In the genomic region with DNA sequence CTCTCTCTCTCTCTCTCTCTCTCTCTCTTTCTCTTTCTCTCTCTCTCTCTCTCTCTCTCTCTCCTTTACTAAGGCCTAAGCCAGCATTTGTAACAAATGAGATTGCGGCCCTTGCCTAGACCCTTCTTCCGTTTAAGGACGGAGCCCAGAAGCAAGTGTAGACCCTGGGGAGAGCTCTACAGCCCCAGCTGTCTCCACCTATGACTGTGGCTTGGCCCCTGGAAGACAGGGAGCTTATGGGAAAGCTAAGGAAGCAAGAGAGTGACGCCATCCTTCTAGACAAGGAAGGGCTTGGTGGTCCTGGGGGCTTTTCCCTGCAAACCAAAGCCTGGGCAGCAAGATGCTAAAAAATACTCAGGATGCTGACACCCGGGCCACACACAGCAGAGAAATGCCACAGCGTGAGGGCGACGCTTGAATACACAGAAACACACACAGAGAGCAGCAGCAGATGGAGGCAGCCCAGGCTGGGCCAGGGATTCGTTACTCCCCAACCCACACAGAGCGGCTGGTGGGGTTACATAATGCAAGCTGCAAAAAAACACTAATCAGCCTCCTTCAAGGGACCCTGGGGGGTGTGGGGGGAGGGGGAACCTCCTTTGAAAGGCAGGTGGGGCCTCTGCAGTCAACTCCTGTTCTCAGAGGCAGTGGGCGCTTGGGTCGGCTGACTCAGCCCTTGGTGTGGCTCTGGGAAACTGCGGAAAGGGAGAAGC, we compare ENCODE assay signal across 8 mouse cellular contexts.
DNase-seq lines count a peak whose midpoint lies in the region; ATAC-seq lines count a peak whose summit lies in the region.

No protein-coding gene starts in this region.

- H3K27ac ChIP-seq in neural tube, embryonic 11.5 days (ENCODE audit: low read depth, low read length) = no peak overlapping the region

- peaks cover 2% of the 10 kb centered on the region; the same call in 1 of the 2 replicates for H3K4me1 ChIP-seq in neural tube, embryonic 11.5 days (ENCODE audit: control insufficient read depth, insufficient read depth, low read length)

- peak; percentile 19 for DNase-seq in neural tube, embryonic 11.5 days (ENCODE audit: low spot score)
- no peak for DNase-seq in neural tube, embryonic 10.5 days (ENCODE audit: extremely low spot score, low spot score)
- DNase-seq in frontal cortex, postnatal 36 days (ENCODE audit: low spot score in 2 of 2) = peak; percentile 55 to 74
- peak; percentile 59 to 76 for DNase-seq in left cerebral cortex, postnatal 14 days (ENCODE audit: low spot score in 2 of 2)
- no peak for DNase-seq in MN1 (ENCODE audit: low spot score)
- no peak for DNase-seq in urinary bladder, postnatal 14 days (ENCODE audit: low spot score)
- DNase-seq in heart, adult 9 months (ENCODE audit: low spot score in 2 of 2) = no peak
- DNase-seq in lung, postnatal 36 days = no peak

- H3K9me3 ChIP-seq in neural tube, embryonic 11.5 days (ENCODE audit: control insufficient read depth, low read length) = no peaks in the 10 kb centered on the region

- intact Hi-C loops in left cerebral cortex, postnatal 14 days (cut with DNase I) = loop anchor here (10.0 kb wide), 1 partner anchor 50 kb away; no protein-coding TSS in a partner anchor

- H3K36me3 ChIP-seq in neural tube, embryonic 11.5 days (ENCODE audit: control insufficient read depth, insufficient read depth, low read length) = no peaks in the 10 kb centered on the region

- no peaks in the 10 kb centered on the region for H3K27me3 ChIP-seq in neural tube, embryonic 11.5 days (ENCODE audit: control insufficient read depth, insufficient read depth, low read length)

- no peak overlapping the region for H3K4me2 ChIP-seq in neural tube, embryonic 11.5 days (ENCODE audit: low read depth)

- ATAC-seq in neural tube, embryonic 11.5 days (ENCODE audit: insufficient read depth, low FRiP score, low TSS enrichment) = no peak

- H3K4me3 ChIP-seq in neural tube, embryonic 11.5 days (ENCODE audit: low read depth, low read length) = no peak overlapping the region

- no peak overlapping the region; the same call in 1 of the 2 replicates for H3K9ac ChIP-seq in neural tube, embryonic 11.5 days (ENCODE audit: low read length)

- 22% methylated on average over 13 of the region's 13 CpGs for whole genome bisulfite sequencing in neural tube, embryonic 11.5 days

Comparison
In these comparisons a context has a peak if more than half of its experiments do, and no peak if none do; other contexts are left out.
1. DNase-seq: peak in neural tube, embryonic 11.5 days (single experiment), frontal cortex, postnatal 36 days (2 of 2) and left cerebral cortex, postnatal 14 days (2 of 2); none in neural tube, embryonic 10.5 days (single experiment), MN1 (single experiment), urinary bladder, postnatal 14 days (single experiment), heart, adult 9 months (0 of 2) and lung, postnatal 36 days (single experiment).